Mouse (Mus musculus): ENCODE results near the gene Cenpp. TPM values are rescaled to one million over a fixed set of nuclear protein-coding genes. Genes with fewer than 3 reads are reported as not detected.
"Not testable (repeated sequence)": the region's sequence is repeated elsewhere in the genome, so short reads cannot be mapped to it uniquely, and the experiment has no call there.

Cenpp gene
- polyA plus RNA-seq, 1 experiment from 2014 or later, result 38.4 TPM

- H3K27ac ChIP-seq (replicated peaks), result no peak overlapping the region
- no peaks in the 10 kb centered on the region for H3K4me1 ChIP-seq
- H3K4me3 ChIP-seq, result no peak overlapping the region
- no peak for DNase-seq (ENCODE audit: low spot score)
- no peaks in the 10 kb centered on the region for H3K27me3 ChIP-seq (ENCODE audit: low read depth, poor library complexity, severe bottlenecking)
- no peaks in the 10 kb centered on the region for H3K9me3 ChIP-seq (replicated peaks)
- peaks cover 12% of the 10 kb centered on the region; the same call in 1 of the 2 replicates for H3K36me3 ChIP-seq
Measured at GRCm38 (mm10) chr13:49643669-49644362, 8.8 kb downstream of the Cenpp start.

GRCm38 (mm10) chr13:49642650-49643049 is 9.9 kb downstream of the Cenpp start:
- no peaks in the 10 kb centered on the region for H3K27me3 ChIP-seq (ENCODE audit: low read depth, poor library complexity, severe bottlenecking)
- no peak overlapping the region for H3K4me3 ChIP-seq
- H3K4me1 ChIP-seq, result no peaks in the 10 kb centered on the region
- no peak for DNase-seq (ENCODE audit: low spot score)
- peaks cover 12% of the 10 kb centered on the region; the same call in 1 of the 2 replicates for H3K36me3 ChIP-seq
- no peaks in the 10 kb centered on the region for H3K9me3 ChIP-seq (replicated peaks)
- WGBS, result 86% methylated on average over 6 of the region's 6 CpGs
- no peak overlapping the region for H3K27ac ChIP-seq (replicated peaks)

- WGBS, result 97% methylated on average over 2 of the region's 2 CpGs
- no peaks in the 10 kb centered on the region for H3K4me1 ChIP-seq
- peaks cover 19% of the 10 kb centered on the region for H3K36me3 ChIP-seq
- H3K27me3 ChIP-seq (ENCODE audit: low read depth, poor library complexity, severe bottlenecking), result no peaks in the 10 kb centered on the region
- H3K4me3 ChIP-seq, result no peak overlapping the region
- H3K9me3 ChIP-seq (replicated peaks), result no peaks in the 10 kb centered on the region
- no peak overlapping the region for H3K27ac ChIP-seq (replicated peaks)
- DNase-seq (ENCODE audit: low spot score), result no peak
Measured at GRCm38 (mm10) chr13:49639965-49640364, 12.6 kb downstream of the Cenpp start.

- Histone ChIP-seq H3K4me1 (no peaks in the 10 kb centered on the region), H3K27ac (replicated peaks) (no peak overlapping the region), H3K36me3 (0 out of 2 replicates have a peak, but pooled peaks cover 4% of the 10 kb centered on the region), H3K9me3 (replicated peaks) (no peaks in the 10 kb centered on the region), H3K27me3 (ENCODE audit: low read depth, poor library complexity, severe bottlenecking) (no peaks in the 10 kb centered on the region), H3K4me3 (no peak overlapping the region)
- no peak for DNase-seq (ENCODE audit: low spot score)
- 89% methylated on average over 2 of the region's 2 CpGs for WGBS
Measured at GRCm38 (mm10) chr13:49629076-49629475, 23.5 kb downstream of the Cenpp start.

- Histone ChIP-seq H3K27me3 (ENCODE audit: low read depth, poor library complexity, severe bottlenecking) (no peaks in the 10 kb centered on the region), H3K27ac (replicated peaks) (no peak overlapping the region), H3K4me3 (no peak overlapping the region), H3K9me3 (replicated peaks) (no peaks in the 10 kb centered on the region), H3K4me1 (no peaks in the 10 kb centered on the region), H3K36me3 (0 out of 2 replicates have a peak, but pooled peaks cover 4% of the 10 kb centered on the region)
- no peak for DNase-seq (ENCODE audit: low spot score)
Measured at GRCm38 (mm10) chr13:49628167-49628566, 24.4 kb downstream of the Cenpp start.

GRCm38 (mm10) chr13:49623216-49623615 is 29.4 kb downstream of the Cenpp start:
- no peaks in the 10 kb centered on the region for H3K9me3 ChIP-seq (replicated peaks)
- no peaks in the 10 kb centered on the region for H3K4me1 ChIP-seq
- H3K4me3 ChIP-seq, result no peak overlapping the region
- no peaks in the 10 kb centered on the region for H3K27me3 ChIP-seq (ENCODE audit: low read depth, poor library complexity, severe bottlenecking)
- H3K27ac ChIP-seq (replicated peaks), result no peak overlapping the region
- no peaks in the 10 kb centered on the region for H3K36me3 ChIP-seq
- DNase-seq (ENCODE audit: low spot score), result no peak
- WGBS, result 95% methylated on average over 1 of the region's 1 CpGs

GRCm38 (mm10) chr13:49618365-49618764 is 34.2 kb downstream of the Cenpp start:
- Histone ChIP-seq H3K27me3 (ENCODE audit: low read depth, poor library complexity, severe bottlenecking) (no peaks in the 10 kb centered on the region), H3K36me3 (no peaks in the 10 kb centered on the region), H3K4me1 (no peaks in the 10 kb centered on the region), H3K4me3 (no peak overlapping the region), H3K9me3 (replicated peaks) (no peaks in the 10 kb centered on the region), H3K27ac (replicated peaks) (no peak overlapping the region)
- DNase-seq (ENCODE audit: low spot score), result no peak

GRCm38 (mm10) chr13:49617021-49617420 is 35.6 kb downstream of the Cenpp start:
- whole genome bisulfite sequencing, result 94% methylated on average over 3 of the region's 3 CpGs
- DNase-seq (ENCODE audit: low spot score), result no peak
- Histone ChIP-seq H3K4me1 (no peaks in the 10 kb centered on the region), H3K27ac (replicated peaks) (no peak overlapping the region), H3K27me3 (ENCODE audit: low read depth, poor library complexity, severe bottlenecking) (no peaks in the 10 kb centered on the region), H3K36me3 (no peaks in the 10 kb centered on the region), H3K9me3 (replicated peaks) (no peaks in the 10 kb centered on the region), H3K4me3 (no peak overlapping the region)

GRCm38 (mm10) chr13:49608589-49609322 is 43.8 kb downstream of the Cenpp start:
- Histone ChIP-seq H3K4me3 (no peak overlapping the region), H3K4me1 (no peaks in the 10 kb centered on the region), H3K36me3 (no peaks in the 10 kb centered on the region), H3K9me3 (replicated peaks) (no peaks in the 10 kb centered on the region), H3K27me3 (ENCODE audit: low read depth, poor library complexity, severe bottlenecking) (no peaks in the 10 kb centered on the region), H3K27ac (replicated peaks) (no peak overlapping the region)
- 89% methylated on average over 4 of the region's 4 CpGs for WGBS
- no peak for DNase-seq (ENCODE audit: low spot score)

- Histone ChIP-seq H3K36me3 (no peaks in the 10 kb centered on the region), H3K27ac (replicated peaks) (no peak within 1 kb of the TSS), H3K9me3 (replicated peaks) (no peaks in the 10 kb centered on the region), H3K4me1 (no peaks in the 10 kb centered on the region), H3K4me3 (no peak within 1 kb of the TSS), H3K27me3 (ENCODE audit: low read depth, poor library complexity, severe bottlenecking) (no peaks in the 10 kb centered on the region)
- WGBS, result 83% methylated on average over 4 of the region's 4 CpGs
- no peak for DNase-seq (ENCODE audit: low spot score)
Measured at GRCm38 (mm10) chr13:49607714-49608113, 44.9 kb downstream of the Cenpp start, which contains the start of gene Ogn. Ogn (plus strand) TSS chr13:49608046.

GRCm38 (mm10) chr13:49603603-49604002 is 49.0 kb downstream of the Cenpp start:
- H3K27me3 ChIP-seq (ENCODE audit: low read depth, poor library complexity, severe bottlenecking), result no peaks in the 10 kb centered on the region
- no peak for DNase-seq (ENCODE audit: low spot score)
- H3K4me1 ChIP-seq, result no peaks in the 10 kb centered on the region
- peaks cover 5% of the 10 kb centered on the region for H3K36me3 ChIP-seq
- H3K27ac ChIP-seq (replicated peaks), result no peak overlapping the region
- no peak overlapping the region for H3K4me3 ChIP-seq
- H3K9me3 ChIP-seq (replicated peaks), result no peaks in the 10 kb centered on the region

- not testable (repeated sequence) for H3K4me1 ChIP-seq; DNase-seq (ENCODE audit: low spot score); H3K36me3 ChIP-seq; H3K27me3 ChIP-seq (ENCODE audit: low read depth, poor library complexity, severe bottlenecking); H3K27ac ChIP-seq (replicated peaks); H3K9me3 ChIP-seq (replicated peaks); H3K4me3 ChIP-seq
- 39% methylated on average over 2 of the region's 2 CpGs for WGBS
Measured at GRCm38 (mm10) chr13:49602541-49602940, 50.0 kb downstream of the Cenpp start.

GRCm38 (mm10) chr13:49586062-49586461 is 66.5 kb downstream of the Cenpp start:
- Histone ChIP-seq H3K36me3 (no peaks in the 10 kb centered on the region), H3K27me3 (ENCODE audit: low read depth, poor library complexity, severe bottlenecking) (no peaks in the 10 kb centered on the region), H3K27ac (replicated peaks) (no peak overlapping the region), H3K4me3 (no peak overlapping the region), H3K4me1 (no peaks in the 10 kb centered on the region), H3K9me3 (replicated peaks) (no peaks in the 10 kb centered on the region)
- WGBS, result 90% methylated on average over 6 of the region's 6 CpGs
- DNase-seq (ENCODE audit: low spot score), result no peak

Measured in midbrain, embryonic 10.5 days (tissue).